Mouse (Mus musculus): ENCODE measurements around the gene Prdm1. TPM values are rescaled to one million over a fixed set of nuclear protein-coding genes. Genes with fewer than 3 reads are reported as not detected.
A peak's percentile ranks its signal among the peaks of the same experiment; 100 is the strongest.

Prdm1 gene
- 0.63 and 2.0 TPM in 2 replicates for polyA plus RNA-seq (2015; fragmentation: Nextera tagmentation; extraction: Ambion mirVana)

- WGBS = 5% methylated on average over 25 of the region's 25 CpGs
- H3K27ac ChIP-seq (replicated peaks) = no peak within 1 kb of the TSS
- no peaks in the 10 kb centered on the region for H3K9me3 ChIP-seq (replicated peaks)
- no peaks in the 10 kb centered on the region for H3K36me3 ChIP-seq
- peak; percentile 4; the same call in 1 of the 2 replicates for ATAC-seq (ENCODE audit: low FRiP score)
- H3K9ac ChIP-seq (replicated peaks) = peak within 1 kb of the TSS; percentile 45
- peak within 1 kb of the TSS; percentile 54 for H3K4me3 ChIP-seq (replicated peaks)
- H3K27me3 ChIP-seq (replicated peaks) = peaks cover 51% of the 10 kb centered on the region
- peak within 1 kb of the TSS; percentile 94 for H3K4me2 ChIP-seq
- peaks cover 23% of the 10 kb centered on the region for H3K4me1 ChIP-seq
These were observed at the start of gene Prdm1 for GRCm38 (mm10) chr10:44528291-44529082. Prdm1 (minus strand) TSS chr10:44528501.

- Histone ChIP-seq H3K9me3 (replicated peaks) (no peaks in the 10 kb centered on the region), H3K27ac (replicated peaks) (no peak overlapping the region), H3K9ac (replicated peaks) (no peak overlapping the region), H3K4me1 (no peaks in the 10 kb centered on the region), H3K36me3 (no peaks in the 10 kb centered on the region), H3K4me3 (replicated peaks) (no peak overlapping the region), H3K27me3 (replicated peaks) (no peaks in the 10 kb centered on the region), H3K4me2 (no peak overlapping the region)
- no peak for ATAC-seq (ENCODE audit: low FRiP score)
- WGBS = 91% methylated on average over 3 of the region's 3 CpGs
These were observed 37.7 kb upstream of the Prdm1 start for GRCm38 (mm10) chr10:44565971-44566370.

GRCm38 (mm10) chr10:44565109-44565508 is 36.8 kb upstream of the Prdm1 start:
- H3K9me3 ChIP-seq (replicated peaks) = no peaks in the 10 kb centered on the region

GRCm38 (mm10) chr10:44556845-44557244 is 28.5 kb upstream of the Prdm1 start:
- H3K27me3 ChIP-seq (replicated peaks) = no peaks in the 10 kb centered on the region
- no peaks in the 10 kb centered on the region for H3K4me1 ChIP-seq
- no peak for ATAC-seq (ENCODE audit: low FRiP score)
- WGBS = 87% methylated on average over 4 of the region's 4 CpGs
- no peak overlapping the region for H3K9ac ChIP-seq (replicated peaks)
- H3K36me3 ChIP-seq = no peaks in the 10 kb centered on the region
- no peak overlapping the region for H3K4me2 ChIP-seq
- no peaks in the 10 kb centered on the region; the same call in 1 of the 2 replicates for H3K9me3 ChIP-seq (replicated peaks)
- no peak overlapping the region for H3K4me3 ChIP-seq (replicated peaks)
- no peak overlapping the region for H3K27ac ChIP-seq (replicated peaks)

More at GRCm38 (mm10) chr10:44565109-44565508, 36.8 kb upstream of the Prdm1 start:
- no peak overlapping the region for H3K9ac ChIP-seq (replicated peaks)
- no peak for ATAC-seq (ENCODE audit: low FRiP score)
- no peaks in the 10 kb centered on the region for H3K4me1 ChIP-seq
- no peaks in the 10 kb centered on the region for H3K27me3 ChIP-seq (replicated peaks)
- WGBS = 94% methylated on average over 2 of the region's 2 CpGs
- no peak overlapping the region for H3K27ac ChIP-seq (replicated peaks)
- no peak overlapping the region for H3K4me2 ChIP-seq
- H3K4me3 ChIP-seq (replicated peaks) = no peak overlapping the region
- no peaks in the 10 kb centered on the region for H3K36me3 ChIP-seq

GRCm38 (mm10) chr10:44555317-44555716 is 27.0 kb upstream of the Prdm1 start:
- 83% methylated on average over 2 of the region's 2 CpGs for WGBS
- ATAC-seq (ENCODE audit: low FRiP score) = no peak
- H3K9ac ChIP-seq (replicated peaks) = no peak overlapping the region
- H3K4me2 ChIP-seq = no peak overlapping the region
- no peak overlapping the region for H3K4me3 ChIP-seq (replicated peaks)
- H3K27me3 ChIP-seq (replicated peaks) = no peaks in the 10 kb centered on the region
- H3K4me1 ChIP-seq = no peaks in the 10 kb centered on the region
- H3K36me3 ChIP-seq = no peaks in the 10 kb centered on the region
- H3K27ac ChIP-seq (replicated peaks) = no peak overlapping the region
- H3K9me3 ChIP-seq (replicated peaks) = no peaks in the 10 kb centered on the region; the same call in 1 of the 2 replicates

GRCm38 (mm10) chr10:44553648-44554047 is 25.3 kb upstream of the Prdm1 start:
- no peak for ATAC-seq (ENCODE audit: low FRiP score)
- Histone ChIP-seq H3K9me3 (replicated peaks) (no peaks in the 10 kb centered on the region; the same call in 1 of the 2 replicates), H3K27me3 (replicated peaks) (no peaks in the 10 kb centered on the region), H3K4me3 (replicated peaks) (no peak overlapping the region), H3K27ac (replicated peaks) (no peak overlapping the region), H3K9ac (replicated peaks) (no peak overlapping the region), H3K4me2 (no peak overlapping the region), H3K36me3 (no peaks in the 10 kb centered on the region), H3K4me1 (no peaks in the 10 kb centered on the region)
- 67% methylated on average over 1 of the region's 1 CpGs for WGBS

- Histone ChIP-seq H3K4me3 (replicated peaks) (no peak overlapping the region), H3K36me3 (no peaks in the 10 kb centered on the region), H3K9me3 (replicated peaks) (no peaks in the 10 kb centered on the region), H3K4me2 (no peak overlapping the region), H3K27ac (replicated peaks) (no peak overlapping the region), H3K9ac (replicated peaks) (no peak overlapping the region), H3K27me3 (replicated peaks) (peaks cover 14% of the 10 kb centered on the region), H3K4me1 (no peaks in the 10 kb centered on the region)
- no peak for ATAC-seq (ENCODE audit: low FRiP score)
- WGBS = 10% methylated on average over 14 of the region's 14 CpGs
These were observed 10.8 kb upstream of the Prdm1 start for GRCm38 (mm10) chr10:44539033-44539578.

- ATAC-seq (ENCODE audit: low FRiP score) = no peak
- Histone ChIP-seq H3K4me1 (no peaks in the 10 kb centered on the region), H3K9ac (replicated peaks) (no peak overlapping the region), H3K9me3 (replicated peaks) (no peaks in the 10 kb centered on the region), H3K4me2 (no peak overlapping the region), H3K4me3 (replicated peaks) (no peak overlapping the region), H3K27ac (replicated peaks) (no peak overlapping the region), H3K36me3 (no peaks in the 10 kb centered on the region), H3K27me3 (replicated peaks) (peaks cover 17% of the 10 kb centered on the region)
- WGBS = 75% methylated on average over 6 of the region's 6 CpGs
These were observed 9.8 kb upstream of the Prdm1 start for GRCm38 (mm10) chr10:44538137-44538536.

GRCm38 (mm10) chr10:44530067-44530360 is 1.7 kb upstream of the Prdm1 start:
- peaks cover 23% of the 10 kb centered on the region for H3K4me1 ChIP-seq
- peak overlapping the region; percentile 94 for H3K4me2 ChIP-seq
- H3K4me3 ChIP-seq (replicated peaks) = peak overlapping the region; percentile 54
- H3K9me3 ChIP-seq (replicated peaks) = no peaks in the 10 kb centered on the region
- H3K27me3 ChIP-seq (replicated peaks) = peaks cover 48% of the 10 kb centered on the region
- H3K9ac ChIP-seq (replicated peaks) = 0 out of 2 replicates have a peak overlapping the region, but pooled peaks have one; percentile 45
- H3K27ac ChIP-seq (replicated peaks) = no peak overlapping the region
- no peaks in the 10 kb centered on the region for H3K36me3 ChIP-seq
- ATAC-seq (ENCODE audit: low FRiP score) = no peak
- 3% methylated on average over 5 of the region's 5 CpGs for WGBS

- no peaks in the 10 kb centered on the region for H3K36me3 ChIP-seq
- H3K4me3 ChIP-seq (replicated peaks) = peak overlapping the region; percentile 54
- peak; percentile 99 for ATAC-seq (ENCODE audit: low FRiP score)
- peak overlapping the region; percentile 45 for H3K9ac ChIP-seq (replicated peaks)
- peaks cover 23% of the 10 kb centered on the region for H3K4me1 ChIP-seq
- H3K27me3 ChIP-seq (replicated peaks) = peaks cover 51% of the 10 kb centered on the region
- H3K27ac ChIP-seq (replicated peaks) = no peak overlapping the region
- no peaks in the 10 kb centered on the region for H3K9me3 ChIP-seq (replicated peaks)
- H3K4me2 ChIP-seq = peak overlapping the region; percentile 94
- 0% methylated on average over 42 of the region's 42 CpGs for WGBS
These were observed 1.1 kb upstream of the Prdm1 start for GRCm38 (mm10) chr10:44529218-44530066.

- Histone ChIP-seq H3K4me1 (peaks cover 23% of the 10 kb centered on the region), H3K9ac (replicated peaks) (no peak overlapping the region), H3K4me3 (replicated peaks) (peak overlapping the region; percentile 15), H3K27ac (replicated peaks) (no peak overlapping the region), H3K4me2 (peak overlapping the region; percentile 51), H3K27me3 (replicated peaks) (peaks cover 47% of the 10 kb centered on the region), H3K9me3 (replicated peaks) (no peaks in the 10 kb centered on the region), H3K36me3 (no peaks in the 10 kb centered on the region)
- 1% methylated on average over 16 of the region's 16 CpGs for WGBS
- no peak for ATAC-seq (ENCODE audit: low FRiP score)
These were observed 650 bp downstream of the Prdm1 start for GRCm38 (mm10) chr10:44527651-44528050.

Data from neural tube, embryonic 15.5 days (tissue).